Mouse (Mus musculus) heart, postnatal 0 days (tissue): ENCODE results near the gene Dusp12. TPM values are rescaled to one million over a fixed set of nuclear protein-coding genes. Genes with fewer than 3 reads are reported as not detected.
A peak's percentile ranks its signal among the peaks of the same experiment; 100 is the strongest.

Source experiments
- ATAC-seq: fragments of 200-750 bp; cut with Nextera tagmentation; 2 replicates; pipeline ENCODE4 v1.8.0; 2017; ENCODE audit warnings: low read depth, moderate number of reproducible peaks, moderate library complexity; ENCODE audit not compliant: insufficient read depth
- DNase-seq: peaks from one replicate; pipeline ENCODE4 v3.0.0-alpha.2; 2016; ENCODE audit warnings: low spot score
- H3K27ac ChIP-seq: fragments of 300-500 bp; sonication (generic); 2 replicates; pipeline ENCODE4 v1.5.1; 2014; ENCODE audit warnings: low read depth, mild to moderate bottlenecking
- H3K27me3 ChIP-seq: fragments of 300-500 bp; sonication (generic); 2 replicates; pipeline ENCODE4 v1.6.1; 2014; ENCODE audit warnings: low read length, mixed read lengths; ENCODE audit not compliant: control insufficient read depth, insufficient read depth
- H3K36me3 ChIP-seq: fragments of 300-500 bp; sonication (generic); replicated peaks from 2 replicates; pipeline ENCODE4 v1.6.1; 2014; ENCODE audit warnings: low read length, mixed read lengths; ENCODE audit not compliant: control insufficient read depth, insufficient read depth
- H3K4me1 ChIP-seq: fragments of 300-500 bp; sonication (generic); 2 replicates; pipeline ENCODE4 v1.6.1; 2014; ENCODE audit warnings: antibody characterized with exemption; ENCODE audit not compliant: control insufficient read depth, insufficient read depth
- H3K4me2 ChIP-seq: fragments of 300-500 bp; sonication (generic); 2 replicates; pipeline ENCODE4 v1.6.1; 2014; ENCODE audit warnings: low read depth, mild to moderate bottlenecking, low read length, moderate library complexity
- H3K4me3 ChIP-seq: fragments of 300-500 bp; sonication (generic); 2 replicates; pipeline ENCODE4 v1.5.1; 2014; ENCODE audit warnings: low read depth, low read length
- H3K9ac ChIP-seq: fragments of 300-500 bp; sonication (generic); replicated peaks from 2 replicates; pipeline ENCODE4 v1.6.1; 2014; ENCODE audit warnings: low read depth, low read length, mixed read lengths
- H3K9me3 ChIP-seq: fragments of 300-500 bp; sonication (generic); replicated peaks from 2 replicates; pipeline ENCODE4 v1.6.1; 2016; ENCODE audit warnings: low read length; ENCODE audit not compliant: control insufficient read depth
- CTCF ChIP-seq: IDR thresholded peaks from 2 replicates; pipeline ENCODE4 v1.5.1; 2016; ENCODE audit warnings: antibody characterized with exemption, control low read depth, low read depth
- EP300 ChIP-seq: IDR thresholded peaks from 2 replicates; pipeline ENCODE4 v1.6.1; 2016; ENCODE audit warnings: antibody characterized with exemption, low read depth
- WGBS: fragments of 180-500 bp; shearing (Covaris S2); extraction: QIAGEN DNeasy Blood & Tissue Kit; methylation state at CpG from one replicate; pipeline ENCODE4 v1.1.7; 2014; 5-methylcytosine and 5-hydroxymethylcytosine counted together
- polyA plus RNA-seq: library from polyadenylated mRNA; unstranded; fragments of >200 nt; fragmentation: Nextera tagmentation; extraction: Ambion mirVana; gene quantifications from 2 replicates; pipeline ENCODE4 v1.2.1, GENCODE M21; 2015
- total RNA-seq: library from RNA; depleted of rRNA; stranded (reverse); fragments of >200 nt; gene quantifications from 2 replicates; pipeline ENCODE4 v1.2.3, GENCODE M21; 2014; ENCODE audit warnings: low replicate concordance

Gene Dusp12
- total and polyA plus RNA-seq, 2 experiments from 2014 or later: 15.6 to 21.7 TPM

GRCm38 (mm10) chr1:170868905-170869283, 16.4 kb downstream of the Dusp12 start:
- peak overlapping the region; percentile 88 for H3K9ac ChIP-seq
- ATAC-seq: no peak

GRCm38 (mm10) chr1:170868107-170868904, 17.0 kb downstream of the Dusp12 start:
- Histone ChIP-seq H3K36me3 (peaks cover 8% of the 10 kb centered on the region; the same call in 1 of the 2 replicates), H3K27me3 (no peaks in the 10 kb centered on the region), H3K9me3 (no peaks in the 10 kb centered on the region), H3K9ac (peak overlapping the region; percentile 88), H3K4me1 (peaks cover 14% of the 10 kb centered on the region), H3K4me3 (peak overlapping the region; percentile 76), H3K27ac (peak overlapping the region; percentile 79), H3K4me2 (peak overlapping the region; percentile 90)
- WGBS: under 1% methylated on average over 33 of the region's 33 CpGs
- DNase-seq: peak; percentile 91
- TF ChIP-seq EP300 (no peak), CTCF (no peak)
- peak; percentile 79 for ATAC-seq

More at GRCm38 (mm10) chr1:170868905-170869283, 16.4 kb downstream of the Dusp12 start:
- H3K27ac ChIP-seq: no peak overlapping the region
- peak overlapping the region; percentile 76 for H3K4me3 ChIP-seq
- no peak for TF ChIP-seq EP300
- TF ChIP-seq CTCF: no peak
- no peaks in the 10 kb centered on the region for H3K27me3 ChIP-seq
- no peak for DNase-seq
- peaks cover 14% of the 10 kb centered on the region for H3K4me1 ChIP-seq
- H3K4me2 ChIP-seq: peak overlapping the region; percentile 90
- no peaks in the 10 kb centered on the region for H3K9me3 ChIP-seq
- H3K36me3 ChIP-seq: peaks cover 12% of the 10 kb centered on the region
- WGBS: 13% methylated on average over 14 of the region's 14 CpGs

DNA sequence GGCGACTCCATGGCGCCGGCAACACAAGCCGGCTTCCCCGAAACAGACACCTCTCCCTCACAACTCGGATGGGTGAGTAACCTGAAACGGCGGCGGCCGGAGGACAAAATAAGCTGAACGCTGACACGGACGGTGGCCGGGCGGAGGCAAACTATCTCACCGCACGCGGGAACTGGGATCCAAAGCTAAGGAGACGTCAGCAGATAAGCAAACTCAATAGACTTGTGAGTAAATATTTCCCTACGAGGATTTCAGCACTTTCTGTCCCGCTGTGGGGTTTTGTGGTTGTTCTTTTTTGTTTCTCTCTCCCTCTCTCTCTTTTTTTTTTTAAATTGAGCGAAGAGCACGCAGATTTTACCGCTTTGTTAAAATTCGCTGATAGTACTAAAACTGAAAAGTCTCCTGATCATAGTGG, 17.6 kb downstream of the Dusp12 start, which contains the start of gene Atf6:
Gene Atf6 (minus strand): TSS at position 81 of the 415 bp plus-strand sequence.
- 0 out of 2 replicates have a peak, but pooled peaks cover 5% of the 10 kb centered on the region for H3K36me3 ChIP-seq
- no peaks in the 10 kb centered on the region for H3K9me3 ChIP-seq
- H3K27ac ChIP-seq: peak within 1 kb of the TSS; percentile 79
- DNase-seq (peak; percentile 93), ATAC-seq (peak; percentile 86)
- H3K4me3 ChIP-seq: peak within 1 kb of the TSS; percentile 76
- no peaks in the 10 kb centered on the region for H3K27me3 ChIP-seq
- H3K4me1 ChIP-seq: peaks cover 14% of the 10 kb centered on the region
- H3K4me2 ChIP-seq: peak within 1 kb of the TSS; percentile 90
- H3K9ac ChIP-seq: peak within 1 kb of the TSS; percentile 88
- WGBS: 0% methylated on average over 25 of the region's 25 CpGs
- no peak for TF ChIP-seq CTCF
- no peak for TF ChIP-seq EP300

GRCm38 (mm10) chr1:170866992-170867690, 18.2 kb downstream of the Dusp12 start:
- H3K4me1 ChIP-seq: peaks cover 19% of the 10 kb centered on the region
- H3K36me3 ChIP-seq: 0 out of 2 replicates have a peak, but pooled peaks cover 5% of the 10 kb centered on the region
- peak overlapping the region; percentile 90 for H3K4me2 ChIP-seq
- H3K27ac ChIP-seq: peak overlapping the region; percentile 79
- no peaks in the 10 kb centered on the region for H3K9me3 ChIP-seq
- peak overlapping the region; percentile 76 for H3K4me3 ChIP-seq
- TF ChIP-seq CTCF (no peak), EP300 (no peak)
- H3K27me3 ChIP-seq: no peaks in the 10 kb centered on the region
- DNase-seq: no peak
- peak overlapping the region; percentile 88 for H3K9ac ChIP-seq
- WGBS: 1% methylated on average over 29 of the region's 30 CpGs
- peak; percentile 24; the same call in 1 of the 2 replicates for ATAC-seq

DNA sequence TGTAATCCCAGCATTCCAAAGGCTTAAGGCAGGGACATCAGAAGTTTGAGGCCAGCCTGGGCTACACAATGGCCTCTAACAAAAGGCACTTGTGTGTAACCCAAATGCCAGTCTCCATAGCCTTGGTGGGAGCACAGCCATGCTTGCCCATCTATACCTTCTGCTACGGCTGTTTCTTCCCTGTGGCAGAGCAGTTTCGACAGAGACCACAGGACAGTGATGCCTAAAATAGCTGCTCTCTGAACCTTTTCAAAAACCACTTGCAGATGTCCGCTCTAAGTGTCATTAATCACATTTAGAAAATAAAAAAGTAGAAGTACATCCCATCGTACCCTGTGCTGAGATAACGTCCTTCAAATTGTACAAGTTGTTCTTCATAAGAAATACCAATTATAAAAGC, 19.9 kb downstream of the Dusp12 start:
- H3K4me2 ChIP-seq: peak overlapping the region; percentile 6
- H3K4me1 ChIP-seq: peaks cover 20% of the 10 kb centered on the region
- H3K27me3 ChIP-seq: no peaks in the 10 kb centered on the region
- TF ChIP-seq CTCF (no peak), EP300 (no peak)
- no peaks in the 10 kb centered on the region for H3K9me3 ChIP-seq
- no peak overlapping the region for H3K27ac ChIP-seq
- no peaks in the 10 kb centered on the region for H3K36me3 ChIP-seq
- DNase-seq: no peak
- 43% methylated on average over 5 of the region's 5 CpGs for WGBS
- H3K9ac ChIP-seq: no peak overlapping the region
- ATAC-seq: no peak
- no peak overlapping the region for H3K4me3 ChIP-seq
